In the genomic region with DNA sequence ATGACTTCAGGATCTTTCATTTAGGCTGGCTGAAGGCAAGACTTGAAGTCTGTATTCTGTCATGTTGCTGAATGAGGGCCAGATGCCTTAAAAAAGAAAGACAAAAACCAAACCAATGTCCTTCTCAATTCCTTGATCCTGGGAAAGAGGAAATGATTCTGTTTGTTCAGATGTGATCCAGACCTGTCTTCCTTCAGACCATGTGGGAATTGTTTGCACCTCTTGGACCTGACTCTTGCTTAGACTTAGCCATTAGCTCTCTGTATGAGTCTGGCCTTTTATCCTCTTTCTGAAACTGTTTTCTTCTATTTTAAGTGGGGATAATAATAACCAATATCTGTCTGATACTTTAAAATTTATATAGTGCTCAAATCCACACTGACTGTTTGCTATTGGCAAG, we compare ENCODE assay signal across 26 mouse cellular contexts. TPM values are rescaled to one million over a fixed set of nuclear protein-coding genes. Genes with fewer than 3 reads are reported as not detected.
DNase-seq lines count a peak whose midpoint lies in the region; ATAC-seq and TF ChIP-seq lines count a peak whose summit lies in the region.
"Had no signal": no experiment of that assay in that cellular context is flagged by ENCODE, and none has a peak within 500 bp of the region (broad histone marks: within the 10 kb centered on the region; RNA-seq: fewer than 3 reads in every experiment).

No protein-coding gene starts in this region.

- TF ChIP-seq CTCF in forebrain, postnatal 0 days (IDR thresholded peaks at IDR 0.05; ENCODE audit: low read depth): no peak
- TF ChIP-seq CTCF in layer of hippocampus, adult 2 months (conservative IDR thresholded peaks at IDR 0.05): no peak

- ATAC-seq in forebrain, embryonic 13.5 days: no peak
- no peak for ATAC-seq in forebrain, postnatal 0 days
- no peak for ATAC-seq in forebrain, embryonic 16.5 days
- ATAC-seq in forebrain, embryonic 12.5 days (ENCODE audit: low FRiP score): no peak
- ATAC-seq: hindbrain, embryonic 16.5 days; intestine, postnatal 0 days had no signal

- no peak for DNase-seq in forebrain, postnatal 0 days
- no peak for DNase-seq in layer of hippocampus, adult 2 months (ENCODE audit: low spot score in 2 of 2)
- no peak for DNase-seq in layer of hippocampus, adult 8-10 months (ENCODE audit: low spot score in 2 of 2)
- DNase-seq in MN1 (ENCODE audit: low spot score): peak; percentile 50
- DNase-seq: adrenal gland, adult 2 months; adrenal gland, postnatal 14 days; B cell, adult 2 months; cerebellum, adult 11 months; cerebellum, adult 2 months; cerebellum, adult 9-11 months; cerebellum, postnatal 25 days; gastrocnemius, postnatal 25 days; heart, adult 2 months; heart, postnatal 14 days; heart, postnatal 4 days; kidney, adult 2 months had no signal

- H3K9ac ChIP-seq in forebrain, embryonic 13.5 days: no peak overlapping the region
- no peak overlapping the region for H3K9ac ChIP-seq in forebrain, postnatal 0 days
- H3K9ac ChIP-seq in forebrain, embryonic 16.5 days (replicated peaks; ENCODE audit: low read depth, low read length): no peak overlapping the region
- no peak overlapping the region for H3K9ac ChIP-seq in forebrain, embryonic 12.5 days
- H3K9ac ChIP-seq: embryonic facial prominence, embryonic 13.5 days; heart, embryonic 13.5 days; hindbrain, embryonic 12.5 days had no signal

- peaks cover 47% of the 10 kb centered on the region for H3K4me1 ChIP-seq in forebrain, embryonic 13.5 days
- peaks cover 24% of the 10 kb centered on the region for H3K4me1 ChIP-seq in forebrain, postnatal 0 days (ENCODE audit: insufficient read depth)
- H3K4me1 ChIP-seq in forebrain, embryonic 16.5 days (replicated peaks; ENCODE audit: control insufficient read depth, insufficient read depth, low read length): peaks cover 42% of the 10 kb centered on the region
- peaks cover 27% of the 10 kb centered on the region for H3K4me1 ChIP-seq in forebrain, embryonic 12.5 days

- peak overlapping the region; percentile 89; the same call in 1 of the 2 replicates for H3K27ac ChIP-seq in forebrain, embryonic 13.5 days
- no peak overlapping the region for H3K27ac ChIP-seq in forebrain, postnatal 0 days (ENCODE audit: low read depth, low read length)
- peak overlapping the region; percentile 90 for H3K27ac ChIP-seq in forebrain, embryonic 16.5 days (ENCODE audit: low read length)
- no peak overlapping the region for H3K27ac ChIP-seq in forebrain, embryonic 12.5 days
- H3K27ac ChIP-seq in layer of hippocampus, adult 2 months: peak overlapping the region; percentile 59
- H3K27ac ChIP-seq: embryonic facial prominence, embryonic 13.5 days; heart, adult 2 months; heart, embryonic 10.5 days; heart, embryonic 13.5 days had no signal

- H3K4me2 ChIP-seq in forebrain, embryonic 13.5 days: no peak overlapping the region
- H3K4me2 ChIP-seq in forebrain, postnatal 0 days (ENCODE audit: low read depth): no peak overlapping the region
- H3K4me2 ChIP-seq in forebrain, embryonic 16.5 days (ENCODE audit: low read length): no peak overlapping the region
- no peak overlapping the region for H3K4me2 ChIP-seq in forebrain, embryonic 12.5 days
- H3K4me2 ChIP-seq: embryonic facial prominence, embryonic 13.5 days; heart, embryonic 13.5 days; hindbrain, embryonic 12.5 days had no signal

- H3K27me3 ChIP-seq in forebrain, embryonic 13.5 days: no peaks in the 10 kb centered on the region
- no peaks in the 10 kb centered on the region for H3K27me3 ChIP-seq in forebrain, postnatal 0 days (ENCODE audit: insufficient read depth, low read length)
- no peaks in the 10 kb centered on the region for H3K27me3 ChIP-seq in forebrain, embryonic 16.5 days (replicated peaks; ENCODE audit: control insufficient read depth, insufficient read depth, low read length)
- no peaks in the 10 kb centered on the region for H3K27me3 ChIP-seq in forebrain, embryonic 12.5 days
- H3K27me3 ChIP-seq: embryonic facial prominence, embryonic 13.5 days; heart, embryonic 13.5 days; hindbrain, embryonic 12.5 days had no signal

- H3K9me3 ChIP-seq in forebrain, embryonic 13.5 days (replicated peaks): no peaks in the 10 kb centered on the region
- H3K9me3 ChIP-seq in forebrain, postnatal 0 days (ENCODE audit: low read length): no peaks in the 10 kb centered on the region
- no peaks in the 10 kb centered on the region for H3K9me3 ChIP-seq in forebrain, embryonic 16.5 days (ENCODE audit: control insufficient read depth, low read length)
- H3K9me3 ChIP-seq in forebrain, embryonic 12.5 days: no peaks in the 10 kb centered on the region
- H3K9me3 ChIP-seq: embryonic facial prominence, embryonic 13.5 days; G1E; heart, embryonic 10.5 days; heart, embryonic 13.5 days; hindbrain, embryonic 12.5 days had no signal

- no peaks in the 10 kb centered on the region for H3K36me3 ChIP-seq in forebrain, embryonic 13.5 days (ENCODE audit: poor library complexity, severe bottlenecking)
- H3K36me3 ChIP-seq in forebrain, postnatal 0 days (ENCODE audit: insufficient read depth): no peaks in the 10 kb centered on the region
- H3K36me3 ChIP-seq in forebrain, embryonic 16.5 days (ENCODE audit: control insufficient read depth, insufficient read depth): no peaks in the 10 kb centered on the region
- H3K36me3 ChIP-seq in forebrain, embryonic 12.5 days (replicated peaks): no peaks in the 10 kb centered on the region
- H3K36me3 ChIP-seq: embryonic facial prominence, embryonic 13.5 days; G1E; heart, embryonic 10.5 days; heart, embryonic 13.5 days had no signal

- H3K4me3 ChIP-seq in forebrain, embryonic 13.5 days: no peak overlapping the region
- no peak overlapping the region for H3K4me3 ChIP-seq in forebrain, postnatal 0 days (ENCODE audit: low read depth, low read length)
- H3K4me3 ChIP-seq in forebrain, embryonic 16.5 days (replicated peaks; ENCODE audit: low read length): no peak overlapping the region
- no peak overlapping the region for H3K4me3 ChIP-seq in forebrain, embryonic 12.5 days (replicated peaks)
- H3K4me3 ChIP-seq in layer of hippocampus, adult 2 months: no peak overlapping the region
- H3K4me3 ChIP-seq: embryonic facial prominence, embryonic 13.5 days; heart, adult 2 months; heart, embryonic 10.5 days; heart, embryonic 13.5 days; hindbrain, embryonic 12.5 days had no signal

RNA-seq across cellular contexts. Expression of a gene that starts 56.4 kb away (rescaled TPM):
- polyA plus RNA-seq in forebrain, embryonic 13.5 days (2015; fragmentation: Nextera tagmentation; extraction: Ambion mirVana): 15.6 and 19.0 TPM in 2 replicates
- total RNA-seq in forebrain, postnatal 0 days (2014; rRNA removed): 62.4 and 78.2 TPM in 2 replicates
- 14.0 and 18.5 TPM in 2 replicates for polyA plus RNA-seq in forebrain, postnatal 0 days (2015; fragmentation: Nextera tagmentation; extraction: Ambion mirVana)
- 30.0 and 33.4 TPM in 2 replicates for polyA plus RNA-seq in forebrain, embryonic 16.5 days (2015; fragmentation: Nextera tagmentation; extraction: Ambion mirVana)
- polyA plus RNA-seq in forebrain, embryonic 12.5 days (2016; fragmentation: Nextera tagmentation; extraction: Ambion mirVana): 22.1 and 28.5 TPM in 2 replicates
- 100 to 1,000 TPM; 122 to 133 TPM for total RNA-seq in layer of hippocampus, adult 2 months (2021)
- 100 to 1,000 TPM; 112 to 157 (median 131) TPM for total RNA-seq in layer of hippocampus, adult 8-10 months (2022)

Comparison
In these comparisons a context has a peak if more than half of its experiments do, and no peak if none do; other contexts are left out.
1. H3K27ac ChIP-seq: peak in forebrain, embryonic 13.5 days (single experiment), forebrain, embryonic 16.5 days (single experiment) and layer of hippocampus, adult 2 months (single experiment); none in forebrain, postnatal 0 days (single experiment) and forebrain, embryonic 12.5 days (single experiment).